Mouse (Mus musculus) lung, adult 18-20 months (tissue): ENCODE results near the gene Gapvd1.
"Not testable (repeated sequence)": the region's sequence is repeated elsewhere in the genome, so short reads cannot be mapped to it uniquely, and the experiment has no call there.

Experiments
- DNase-seq, 2 experiments: peaks; one replicate each; pipeline ENCODE4 v3.0.0; 2022; ENCODE audit warnings: mixed read lengths in 2 of 2

The Gapvd1 gene

GRCm38 (mm10) chr2:34771368-34772226, 16.6 kb upstream of the Gapvd1 start, which contains the start of gene Hspa5:
Gene Hspa5, plus strand, starts transcription at chr2:34771970.
- DNase-seq = peak; percentile 100

GRCm38 (mm10) chr2:34770951-34771350, 15.9 kb upstream of the Gapvd1 start:
- DNase-seq = no peak

GRCm38 (mm10) chr2:34770049-34770448, 15.0 kb upstream of the Gapvd1 start:
- no peak for DNase-seq

- DNase-seq = no peak
These were observed 9.8 kb upstream of the Gapvd1 start for GRCm38 (mm10) chr2:34764801-34765200.

- no peak for DNase-seq
These were observed 7.8 kb upstream of the Gapvd1 start for GRCm38 (mm10) chr2:34762872-34763271.

GRCm38 (mm10) chr2:34762174-34762573, 7.1 kb upstream of the Gapvd1 start:
- DNase-seq = no peak

GRCm38 (mm10) chr2:34761272-34761671, 6.2 kb upstream of the Gapvd1 start:
- not testable (repeated sequence) for DNase-seq

- no peak for DNase-seq
These were observed 2.3 kb upstream of the Gapvd1 start for GRCm38 (mm10) chr2:34757341-34757740.

- peak; percentile 86 to 91 for DNase-seq
These were observed 1.1 kb downstream of the Gapvd1 start for GRCm38 (mm10) chr2:34753811-34754550.

GRCm38 (mm10) chr2:34750245-34750644, 4.8 kb downstream of the Gapvd1 start:
- DNase-seq = no peak

- DNase-seq = no peak
These were observed 6.6 kb downstream of the Gapvd1 start for GRCm38 (mm10) chr2:34748479-34748878.

GRCm38 (mm10) chr2:34745673-34746072, 9.4 kb downstream of the Gapvd1 start:
- no peak for DNase-seq

- DNase-seq = no peak
These were observed 10.6 kb downstream of the Gapvd1 start for GRCm38 (mm10) chr2:34744476-34744875.

- no peak for DNase-seq
These were observed 12.4 kb downstream of the Gapvd1 start for GRCm38 (mm10) chr2:34742675-34743074.

- peak in 1 of 2 experiments; percentile 7 for DNase-seq
These were observed 13.5 kb downstream of the Gapvd1 start for GRCm38 (mm10) chr2:34741390-34742159.

GRCm38 (mm10) chr2:34739684-34740391, 15.2 kb downstream of the Gapvd1 start:
- DNase-seq = no peak

GRCm38 (mm10) chr2:34737911-34738310, 17.1 kb downstream of the Gapvd1 start:
- DNase-seq = no peak

- no peak for DNase-seq
These were observed 18.4 kb downstream of the Gapvd1 start for GRCm38 (mm10) chr2:34736626-34737025.

- no peak for DNase-seq
These were observed 27.8 kb downstream of the Gapvd1 start for GRCm38 (mm10) chr2:34727045-34727728.

- DNase-seq = no peak
These were observed 29.8 kb downstream of the Gapvd1 start for GRCm38 (mm10) chr2:34725269-34725668.

GRCm38 (mm10) chr2:34718196-34718595, 36.8 kb downstream of the Gapvd1 start:
- DNase-seq = no peak

GRCm38 (mm10) chr2:34711904-34712303, 43.1 kb downstream of the Gapvd1 start:
- no peak for DNase-seq
